Mouse (Mus musculus) hindbrain, embryonic 16.5 days (tissue): ENCODE results near the gene Acmsd. TPM values are rescaled to one million over a fixed set of nuclear protein-coding genes. Genes with fewer than 3 reads are reported as not detected.

Experiments
- ATAC-seq: fragments of 200-750 bp; cut with Nextera tagmentation; 2 replicates; pipeline ENCODE4 v1.8.0; 2017; ENCODE audit warnings: moderate TSS enrichment, moderate library complexity
- H3K27ac ChIP-seq: fragments of 300-500 bp; sonication (generic); 2 replicates; pipeline ENCODE4 v1.5.1; 2014; ENCODE audit warnings: low read depth, mild to moderate bottlenecking, control low read depth, low read length, moderate library complexity
- H3K27me3 ChIP-seq: fragments of 300-500 bp; sonication (generic); replicated peaks from 2 replicates; pipeline ENCODE4 v1.6.1; 2014; ENCODE audit warnings: low read length; ENCODE audit not compliant: control insufficient read depth, insufficient read depth
- H3K36me3 ChIP-seq: fragments of 300-500 bp; sonication (generic); 2 replicates; pipeline ENCODE4 v1.6.1; 2014; ENCODE audit warnings: mild to moderate bottlenecking, low read length, moderate library complexity, mixed read lengths; ENCODE audit not compliant: control insufficient read depth, insufficient read depth
- H3K4me1 ChIP-seq: fragments of 300-500 bp; sonication (generic); 2 replicates; pipeline ENCODE4 v1.6.1; 2014; ENCODE audit warnings: low read depth, low read length; ENCODE audit not compliant: control insufficient read depth, insufficient read depth
- H3K4me2 ChIP-seq: fragments of 300-500 bp; sonication (generic); 2 replicates; pipeline ENCODE4 v1.6.1; 2014; ENCODE audit warnings: mild to moderate bottlenecking, low read length, control low read depth, moderate library complexity
- H3K4me3 ChIP-seq: fragments of 300-500 bp; sonication (generic); 2 replicates; pipeline ENCODE4 v1.5.1; 2014; ENCODE audit warnings: mild to moderate bottlenecking, low read length, control low read depth, moderate library complexity
- H3K9ac ChIP-seq: fragments of 300-500 bp; sonication (generic); 2 replicates; pipeline ENCODE4 v1.6.1; 2014; ENCODE audit warnings: low read depth, mild to moderate bottlenecking, control low read depth, low read length, moderate library complexity
- H3K9me3 ChIP-seq: fragments of 300-500 bp; sonication (generic); 2 replicates; pipeline ENCODE4 v1.6.1; 2014; ENCODE audit warnings: mild to moderate bottlenecking, low read length, moderate library complexity; ENCODE audit not compliant: control insufficient read depth
- whole genome bisulfite sequencing: fragments of 180-500 bp; shearing (Covaris S2); extraction: QIAGEN DNeasy Blood & Tissue Kit; methylation state at CpG from one replicate; pipeline ENCODE4 v1.1.7; 2014; 5-methylcytosine and 5-hydroxymethylcytosine counted together
- polyA plus RNA-seq: library from polyadenylated mRNA; unstranded; fragments of >200 nt; fragmentation: Nextera tagmentation; extraction: Ambion mirVana; gene quantifications from 2 replicates; pipeline ENCODE4 v1.2.1, GENCODE M21; 2015

Acmsd gene
- polyA plus RNA-seq, 1 experiment from 2014 or later, result 0.14 TPM

GRCm38 (mm10) chr1:127785882-127786281 is 56.7 kb downstream of the Acmsd start:
- H3K9ac ChIP-seq, result no peak overlapping the region
- no peak for ATAC-seq
- H3K9me3 ChIP-seq, result no peaks in the 10 kb centered on the region
- H3K27ac ChIP-seq, result no peak overlapping the region
- WGBS, result 60% methylated on average over 1 of the region's 1 CpGs
- no peak overlapping the region for H3K4me3 ChIP-seq
- no peak overlapping the region for H3K4me2 ChIP-seq
- no peaks in the 10 kb centered on the region for H3K27me3 ChIP-seq
- peaks cover 7% of the 10 kb centered on the region for H3K4me1 ChIP-seq
- no peaks in the 10 kb centered on the region for H3K36me3 ChIP-seq

- Histone ChIP-seq H3K27ac (no peak overlapping the region), H3K36me3 (no peaks in the 10 kb centered on the region; the same call in 1 of the 2 replicates), H3K4me3 (no peak overlapping the region), H3K4me1 (no peaks in the 10 kb centered on the region), H3K27me3 (no peaks in the 10 kb centered on the region), H3K9me3 (no peaks in the 10 kb centered on the region), H3K9ac (no peak overlapping the region), H3K4me2 (no peak overlapping the region)
- 89% methylated on average over 6 of the region's 6 CpGs for WGBS
- no peak for ATAC-seq
Measured at GRCm38 (mm10) chr1:127788943-127789342, 59.7 kb downstream of the Acmsd start.

- no peak overlapping the region for H3K9ac ChIP-seq
Measured at GRCm38 (mm10) chr1:127793459-127793858, 64.2 kb downstream of the Acmsd start.

GRCm38 (mm10) chr1:127795087-127795769 is 66.0 kb downstream of the Acmsd start:
- no peaks in the 10 kb centered on the region for H3K4me1 ChIP-seq
- no peaks in the 10 kb centered on the region for H3K27me3 ChIP-seq
- H3K9ac ChIP-seq, result no peak overlapping the region
- ATAC-seq, result no peak
- peaks cover 6% of the 10 kb centered on the region for H3K36me3 ChIP-seq
- H3K4me2 ChIP-seq, result no peak overlapping the region
- WGBS, result 88% methylated on average over 6 of the region's 6 CpGs
- no peak overlapping the region for H3K27ac ChIP-seq
- no peaks in the 10 kb centered on the region for H3K9me3 ChIP-seq
- no peak overlapping the region for H3K4me3 ChIP-seq

More at GRCm38 (mm10) chr1:127793459-127793858, 64.2 kb downstream of the Acmsd start:
- Histone ChIP-seq H3K36me3 (no peaks in the 10 kb centered on the region; the same call in 1 of the 2 replicates), H3K9me3 (no peaks in the 10 kb centered on the region), H3K27me3 (no peaks in the 10 kb centered on the region), H3K27ac (no peak overlapping the region), H3K4me1 (no peaks in the 10 kb centered on the region), H3K4me3 (no peak overlapping the region), H3K4me2 (no peak overlapping the region)
- WGBS, result 94% methylated on average over 1 of the region's 1 CpGs
- no peak for ATAC-seq

- Histone ChIP-seq H3K4me2 (no peak overlapping the region), H3K9ac (no peak overlapping the region), H3K4me1 (no peaks in the 10 kb centered on the region), H3K4me3 (no peak overlapping the region), H3K27ac (no peak overlapping the region), H3K9me3 (no peaks in the 10 kb centered on the region), H3K36me3 (peaks cover 6% of the 10 kb centered on the region), H3K27me3 (no peaks in the 10 kb centered on the region)
- WGBS, result 77% methylated on average over 4 of the region's 4 CpGs
- ATAC-seq, result no peak
Measured at GRCm38 (mm10) chr1:127796341-127796740, 67.1 kb downstream of the Acmsd start.

- WGBS, result 72% methylated on average over 1 of the region's 1 CpGs
- peaks cover 8% of the 10 kb centered on the region for H3K36me3 ChIP-seq
- H3K4me3 ChIP-seq, result no peak overlapping the region
- H3K9ac ChIP-seq, result no peak overlapping the region
- no peaks in the 10 kb centered on the region for H3K27me3 ChIP-seq
- H3K27ac ChIP-seq, result no peak overlapping the region
- no peak overlapping the region for H3K4me2 ChIP-seq
- ATAC-seq, result no peak
- H3K4me1 ChIP-seq, result no peaks in the 10 kb centered on the region
- no peaks in the 10 kb centered on the region for H3K9me3 ChIP-seq
Measured at GRCm38 (mm10) chr1:127796752-127797151, 67.5 kb downstream of the Acmsd start.

- Histone ChIP-seq H3K4me1 (no peaks in the 10 kb centered on the region), H3K36me3 (peaks cover 18% of the 10 kb centered on the region), H3K4me2 (no peak overlapping the region), H3K27me3 (no peaks in the 10 kb centered on the region), H3K4me3 (no peak overlapping the region), H3K9me3 (no peaks in the 10 kb centered on the region), H3K9ac (no peak overlapping the region), H3K27ac (no peak overlapping the region)
- WGBS, result 91% methylated on average over 8 of the region's 8 CpGs
- no peak for ATAC-seq
Measured at GRCm38 (mm10) chr1:127802916-127803315, 73.7 kb downstream of the Acmsd start.

GRCm38 (mm10) chr1:127808671-127809070 is 79.5 kb downstream of the Acmsd start:
- Histone ChIP-seq H3K9me3 (no peaks in the 10 kb centered on the region), H3K27me3 (no peaks in the 10 kb centered on the region), H3K27ac (no peak overlapping the region), H3K4me2 (no peak overlapping the region), H3K9ac (no peak overlapping the region), H3K4me1 (no peaks in the 10 kb centered on the region), H3K36me3 (no peaks in the 10 kb centered on the region), H3K4me3 (no peak overlapping the region)
- WGBS, result 94% methylated on average over 7 of the region's 7 CpGs
- no peak for ATAC-seq

GRCm38 (mm10) chr1:127812929-127813328 is 83.7 kb downstream of the Acmsd start:
- H3K36me3 ChIP-seq, result no peaks in the 10 kb centered on the region
- no peaks in the 10 kb centered on the region for H3K27me3 ChIP-seq
- H3K9me3 ChIP-seq, result no peaks in the 10 kb centered on the region
- H3K4me2 ChIP-seq, result no peak overlapping the region
- no peak overlapping the region for H3K27ac ChIP-seq
- no peak overlapping the region for H3K9ac ChIP-seq
- ATAC-seq, result no peak
- H3K4me1 ChIP-seq, result no peaks in the 10 kb centered on the region
- 67% methylated on average over 7 of the region's 7 CpGs for WGBS
- no peak overlapping the region for H3K4me3 ChIP-seq
